Mouse (Mus musculus) embryo, embryonic 10.5 days (tissue): ENCODE measurements around the gene Tnrc6a.

ENCODE experiments used
- DNase-seq: peaks from one replicate; pipeline ENCODE4 v3.0.0-alpha.2; 2015; ENCODE audit warnings: low spot score

Gene Tnrc6a

DNA sequence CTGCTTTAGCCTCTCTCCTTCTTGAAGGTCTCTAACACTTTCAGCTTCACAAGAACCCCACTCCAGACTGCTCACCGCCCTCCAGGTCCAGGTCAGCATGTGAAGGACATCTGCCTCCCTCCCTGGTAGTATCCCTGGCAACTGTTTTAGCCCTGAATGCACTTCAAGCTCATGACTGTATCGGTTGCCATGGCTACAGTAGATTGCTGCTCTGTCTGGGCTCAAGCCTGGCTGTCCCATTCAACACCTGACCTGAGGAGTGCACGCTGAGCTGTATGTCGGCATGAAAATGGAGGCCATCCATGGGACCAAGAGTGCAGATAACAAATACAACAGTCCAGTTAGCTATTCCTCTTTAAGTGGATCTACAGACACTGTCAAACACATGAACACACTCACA lies 114.9 kb downstream of the Tnrc6a start:
- DNase-seq: peak; percentile 16

- DNase-seq: no peak
Observed at GRCm38 (mm10) chr7:123240064-123240463, 116.4 kb downstream of the Tnrc6a start.

DNA sequence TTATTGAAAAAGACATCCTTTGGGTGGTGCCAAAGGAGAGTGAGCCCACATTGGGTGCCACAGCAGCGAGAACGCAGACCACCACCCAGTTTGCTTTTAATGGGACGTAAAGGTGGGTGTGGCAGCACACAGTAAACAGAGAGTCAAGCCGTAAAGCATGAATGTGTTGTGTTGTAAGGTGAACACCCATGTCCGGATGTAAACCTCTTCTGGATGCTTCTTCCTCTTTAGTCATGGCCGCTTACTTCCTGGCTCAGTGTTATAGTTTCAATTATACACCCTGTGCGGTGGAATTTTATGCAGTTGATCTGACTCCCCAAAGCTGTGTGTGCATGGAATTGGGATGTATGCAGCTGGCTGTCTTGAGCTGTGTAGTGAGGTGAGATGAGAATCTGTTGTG lies 118.6 kb downstream of the Tnrc6a start:
- DNase-seq: no peak

DNA sequence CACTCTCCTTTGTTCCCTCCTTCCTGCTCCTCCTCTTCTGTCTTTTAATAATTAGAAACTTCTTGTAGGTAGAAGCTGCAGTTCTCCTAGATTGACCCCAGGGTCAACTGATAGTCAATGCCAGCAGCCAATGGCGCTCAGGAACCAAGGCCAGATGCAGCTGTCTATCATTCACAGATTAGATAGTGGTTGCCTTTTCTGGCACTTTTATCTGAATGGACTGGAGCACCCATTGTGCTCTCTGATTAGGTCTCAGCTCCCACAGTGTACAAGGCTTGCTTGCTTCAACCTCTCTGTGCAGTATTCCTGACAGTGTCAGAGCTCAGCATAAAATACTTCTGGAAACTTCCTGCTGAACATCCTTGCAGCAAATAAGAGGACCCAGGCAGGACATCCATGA lies 121.1 kb downstream of the Tnrc6a start:
- no peak for DNase-seq
